Mouse (Mus musculus): ENCODE data around the gene Hoxd12.

Gene Hoxd12

DNA sequence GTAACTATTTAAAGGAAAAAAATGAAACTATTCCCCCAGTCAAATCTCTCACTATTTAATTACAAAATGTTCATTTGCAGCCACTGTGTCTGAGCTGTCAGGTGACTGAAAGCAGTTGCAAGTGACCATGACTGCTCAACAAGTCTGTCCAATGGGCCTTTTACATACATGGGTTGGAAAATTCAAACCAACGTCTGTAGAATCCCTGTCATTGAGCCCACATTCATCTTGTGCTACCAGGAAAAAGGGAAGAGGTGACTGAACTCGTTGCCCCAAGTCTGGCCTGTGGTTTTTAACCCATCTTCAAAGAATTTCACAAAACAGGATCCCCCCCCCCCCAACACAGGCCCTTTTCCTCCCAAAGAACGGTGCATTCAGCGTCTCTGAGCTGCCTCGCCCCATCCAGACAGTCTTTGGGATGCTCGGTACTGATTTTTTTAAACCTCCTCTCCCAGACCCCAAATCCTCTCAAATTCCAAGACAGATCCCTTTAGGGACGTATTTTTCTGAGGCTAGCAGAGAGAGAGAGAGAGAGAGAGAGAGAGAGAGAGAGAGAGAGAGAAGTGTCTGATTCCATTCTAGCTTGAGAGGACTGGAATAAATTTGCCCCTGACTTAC, 21.1 kb downstream of the Hoxd12 start:
- no peak for DNase-seq (ENCODE audit: low read depth)

DNA sequence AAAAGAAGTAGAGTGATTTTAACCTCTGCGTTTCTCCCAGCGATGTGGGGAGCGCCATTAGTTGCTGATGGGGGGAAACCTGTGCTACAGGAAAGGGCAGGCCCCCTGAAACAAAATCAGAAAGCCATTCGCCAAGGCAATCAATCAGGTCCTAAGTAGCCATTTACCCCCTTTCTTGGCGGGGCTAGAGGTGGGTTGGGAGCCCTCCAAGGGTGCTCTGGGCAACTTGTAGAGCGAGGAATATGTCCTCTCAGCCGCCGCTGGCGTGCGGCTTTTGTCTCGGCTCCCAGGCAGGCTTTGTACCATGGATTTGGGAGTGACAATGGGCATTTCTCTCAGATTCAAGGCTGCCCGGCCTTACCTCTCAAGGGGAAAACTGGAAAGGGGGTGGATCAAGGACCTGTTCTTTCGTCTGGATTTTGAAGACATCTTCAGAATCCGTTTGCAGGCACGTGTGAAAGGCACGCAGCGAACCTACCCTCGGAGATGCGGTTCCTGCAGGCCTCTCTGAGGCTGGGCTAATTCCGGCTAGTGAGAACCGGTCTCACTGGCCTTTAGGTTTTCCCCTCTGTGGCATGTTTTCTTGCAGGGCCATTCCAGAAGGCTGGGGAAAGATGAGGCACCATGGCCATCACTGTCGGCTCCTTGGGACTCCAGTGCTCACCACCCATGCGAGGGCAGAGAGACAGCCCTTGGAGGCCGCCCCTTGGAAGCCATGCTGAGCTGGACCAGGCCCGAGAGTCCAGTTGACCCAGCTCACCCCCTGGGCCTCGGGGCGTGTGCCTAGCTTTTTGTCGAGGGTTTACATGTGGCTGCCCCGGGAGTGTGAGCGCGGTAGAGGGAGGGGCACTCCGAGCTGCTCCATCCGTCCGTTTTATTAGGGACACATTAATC, 21.9 kb downstream of the Hoxd12 start:
- DNase-seq (ENCODE audit: low read depth): no peak

DNA sequence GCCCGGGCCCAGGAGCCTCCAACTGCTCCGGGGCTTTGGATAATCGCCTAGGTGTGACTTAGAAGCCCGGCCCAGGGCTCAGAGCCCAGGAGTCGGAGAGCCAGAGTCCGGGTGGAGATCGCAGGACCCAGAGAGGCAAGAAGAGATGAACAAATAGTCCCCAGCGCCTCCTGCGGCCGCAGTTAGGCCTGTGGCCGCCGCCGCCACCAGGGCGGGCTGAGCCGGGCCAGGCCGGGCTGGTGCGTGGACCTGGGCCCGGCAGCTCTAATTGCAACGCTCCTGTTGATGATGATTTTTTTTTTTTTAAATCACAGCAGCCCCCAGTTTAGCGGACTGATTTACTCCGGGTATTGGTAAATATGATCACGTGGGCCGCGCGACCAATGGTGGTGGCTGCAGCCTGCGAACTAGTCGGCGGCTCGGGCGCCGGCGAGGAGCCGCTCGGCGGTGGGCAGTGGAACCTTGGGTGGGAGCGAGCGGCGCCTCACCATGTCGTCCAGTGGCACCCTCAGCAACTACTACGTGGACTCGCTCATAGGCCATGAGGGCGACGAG, 22.8 kb downstream of the Hoxd12 start, which contains the start of gene Hoxd9:
Gene Hoxd9 (plus strand): TSS at position 161 of the 555 bp plus-strand sequence.
- peak; percentile 34 for DNase-seq (ENCODE audit: low read depth)

DNA sequence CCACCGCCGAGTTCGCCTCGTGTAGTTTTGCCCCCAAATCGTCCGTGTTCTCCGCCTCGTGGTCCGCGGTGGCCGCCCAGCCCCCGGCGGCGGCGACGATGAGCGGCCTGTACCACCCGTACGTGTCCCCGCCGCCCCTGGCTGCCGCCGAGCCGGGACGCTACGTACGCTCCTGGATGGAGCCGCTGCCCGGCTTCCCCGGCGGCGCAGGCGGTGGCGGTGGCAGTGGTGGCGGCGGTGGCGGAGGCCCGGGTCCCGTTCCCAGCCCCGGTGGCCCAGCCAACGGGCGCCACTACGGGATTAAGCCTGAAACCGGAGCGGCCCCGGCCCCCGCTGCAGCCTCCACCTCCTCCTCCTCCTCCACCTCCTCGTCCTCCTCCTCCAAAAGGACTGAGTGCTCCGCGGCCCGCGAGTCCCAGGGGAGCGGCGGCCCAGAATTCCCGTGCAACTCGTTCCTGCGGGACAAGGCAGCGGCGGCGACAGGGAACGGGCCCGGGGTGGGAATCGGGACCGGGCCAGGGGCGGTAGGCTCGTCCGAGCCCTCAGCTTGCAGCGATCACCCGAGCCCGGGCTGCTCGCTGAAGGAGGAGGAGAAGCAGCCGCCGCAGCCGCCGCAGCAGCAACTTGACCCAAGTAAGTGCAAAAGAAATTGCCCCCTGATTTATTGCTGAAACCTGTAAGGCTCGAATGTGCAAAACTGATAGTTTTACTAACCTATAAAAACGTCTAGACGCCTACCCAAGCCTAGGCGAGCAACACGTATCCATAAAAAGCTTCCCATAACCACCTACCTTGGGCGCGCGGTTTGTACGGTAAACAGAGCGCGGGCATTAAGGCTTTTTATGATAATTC, 23.6 kb downstream of the Hoxd12 start:
- DNase-seq (ENCODE audit: low read depth): no peak

DNA sequence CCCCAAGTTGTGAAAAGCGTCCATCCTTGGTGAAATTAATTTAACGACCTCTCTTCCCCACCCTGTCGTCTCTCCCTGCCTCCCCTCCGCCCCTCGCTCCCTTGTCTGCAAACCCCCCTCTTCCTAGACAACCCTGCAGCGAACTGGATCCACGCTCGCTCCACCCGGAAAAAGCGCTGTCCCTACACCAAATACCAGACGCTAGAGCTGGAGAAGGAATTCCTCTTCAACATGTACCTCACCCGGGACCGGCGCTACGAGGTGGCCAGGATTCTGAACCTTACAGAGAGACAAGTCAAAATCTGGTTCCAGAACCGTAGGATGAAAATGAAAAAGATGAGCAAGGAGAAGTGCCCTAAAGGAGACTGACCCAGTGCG, 24.2 kb downstream of the Hoxd12 start:
- DNase-seq (ENCODE audit: low read depth): no peak

DNA sequence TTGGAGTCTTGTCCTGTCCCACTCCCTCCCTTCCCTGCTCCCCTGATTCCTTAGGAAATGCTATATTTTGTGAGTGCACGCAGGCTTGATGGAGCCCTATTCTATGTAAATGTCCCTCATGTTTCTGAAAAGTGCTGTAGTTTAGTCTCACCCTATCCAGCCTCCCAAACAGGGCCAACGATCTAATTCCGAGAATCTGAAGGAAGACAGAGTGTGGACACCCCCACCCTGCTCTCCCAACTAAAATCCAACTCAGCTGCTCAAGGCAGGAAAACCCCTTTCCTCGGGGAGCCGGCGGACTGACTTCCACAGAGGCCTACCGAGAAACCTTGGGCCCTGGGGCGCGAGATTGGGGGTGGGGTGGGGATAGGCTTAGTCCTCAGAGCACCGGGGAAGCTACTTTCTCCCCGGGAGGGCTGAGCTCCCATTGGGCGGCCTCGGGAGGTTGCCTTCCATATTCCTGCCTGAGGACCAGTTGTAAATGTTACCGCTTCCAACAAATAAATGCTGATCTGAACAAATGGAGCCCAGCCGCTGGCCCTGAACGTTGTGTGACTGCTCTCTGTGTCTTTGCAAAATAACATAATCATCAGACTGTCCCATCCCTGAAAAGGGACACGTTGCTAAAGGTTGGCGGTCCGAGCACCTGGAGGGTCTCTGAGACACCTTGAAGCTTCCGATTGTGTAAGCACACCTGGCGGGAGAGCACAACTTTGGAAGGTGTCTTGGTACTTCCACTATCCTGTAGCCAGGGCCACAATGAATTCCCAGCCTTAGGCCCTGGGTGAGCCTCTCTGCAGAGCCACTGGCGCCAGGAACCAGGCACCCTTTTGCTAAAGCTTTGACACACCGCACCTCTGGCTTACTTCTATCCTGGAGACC, 25.1 kb downstream of the Hoxd12 start:
- no peak for DNase-seq (ENCODE audit: low read depth)

DNA sequence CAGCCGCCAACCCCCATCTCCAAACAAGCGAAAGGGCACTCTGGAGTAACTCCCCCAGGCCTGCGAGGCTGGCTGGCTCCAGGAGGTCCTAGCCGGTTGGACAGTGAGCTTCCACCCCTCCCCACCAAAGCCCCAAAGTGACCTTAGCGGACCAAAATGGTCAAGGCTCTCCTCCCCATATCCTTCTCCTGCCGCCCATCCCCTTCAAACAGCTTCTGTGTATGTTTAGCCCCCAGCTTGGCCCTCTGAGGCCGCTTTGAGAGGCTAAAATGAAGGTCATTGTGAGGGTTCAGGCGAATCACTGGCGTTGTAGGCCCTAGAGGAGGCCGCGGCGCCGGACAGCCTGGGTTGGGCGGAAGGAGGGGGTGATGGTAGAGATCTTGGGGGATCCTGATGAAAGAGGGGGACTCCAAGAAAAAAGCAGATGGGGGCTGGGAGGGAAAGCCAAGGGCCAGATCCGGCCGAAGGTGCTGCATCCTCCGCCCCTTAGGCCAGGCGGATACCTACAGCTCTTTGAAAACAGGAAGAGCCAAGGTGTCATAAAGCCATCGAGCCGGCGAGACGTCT, 25.8 kb downstream of the Hoxd12 start:
- no peak for DNase-seq (ENCODE audit: low read depth)

DNA sequence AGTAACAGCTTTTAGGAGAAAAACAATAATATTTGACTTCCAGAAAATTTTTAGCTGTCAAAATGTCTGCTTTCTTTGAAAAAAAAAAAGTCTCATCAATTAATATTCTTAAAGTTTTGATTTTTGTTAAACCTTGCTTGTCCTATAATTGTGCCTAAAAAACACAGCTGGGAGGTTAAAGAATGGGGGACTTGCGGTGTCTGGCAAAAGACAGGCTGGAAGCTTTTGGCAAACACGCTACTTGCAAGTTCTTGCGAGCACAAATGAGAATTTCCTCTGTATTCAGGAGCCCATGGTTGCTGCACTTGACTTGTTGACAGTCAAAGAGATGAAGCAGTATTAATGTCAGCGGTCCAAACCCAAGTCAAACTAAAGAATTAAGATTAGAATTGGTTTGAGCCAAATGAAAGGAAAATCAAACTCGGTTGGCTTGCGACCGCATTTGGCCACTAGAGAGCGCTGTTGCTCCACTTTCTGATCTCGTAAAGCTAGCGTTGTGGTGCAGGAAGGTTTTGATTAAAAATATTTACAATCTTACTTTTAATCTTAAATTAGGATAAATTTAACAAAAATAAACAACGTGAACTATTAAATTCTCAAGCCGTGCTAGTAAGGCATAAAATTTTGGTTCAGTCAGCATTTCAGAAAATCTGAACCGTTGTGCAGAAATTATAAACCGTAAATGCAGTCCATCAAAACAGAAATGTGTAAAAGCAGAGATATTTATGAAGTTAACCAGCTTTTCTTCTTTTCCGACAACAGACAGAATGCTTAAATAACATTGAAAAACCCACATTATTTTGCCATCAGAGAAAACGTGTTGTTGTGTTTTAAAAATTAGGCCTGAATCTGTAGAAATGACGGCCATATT, 27.4 kb downstream of the Hoxd12 start:
- DNase-seq (ENCODE audit: low read depth): peak; percentile 83

DNA sequence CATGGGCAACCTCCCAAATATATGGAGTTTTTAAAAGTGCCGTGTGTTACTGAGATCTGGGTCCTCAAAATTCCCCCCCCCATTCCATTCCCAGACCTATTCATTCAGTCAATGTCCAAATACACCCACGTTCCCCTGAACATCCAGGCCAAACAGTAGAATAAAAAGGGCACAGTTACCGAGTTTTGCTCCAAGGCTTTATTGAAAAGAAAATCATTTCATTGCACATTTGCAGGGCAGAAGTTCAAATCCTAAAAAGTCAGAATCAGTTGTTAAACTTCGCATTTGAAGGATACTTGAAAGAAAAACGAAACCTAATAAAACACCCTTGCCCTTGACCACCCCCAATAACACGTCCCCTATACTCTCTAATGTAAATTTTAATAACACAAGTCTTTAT, 28.0 kb downstream of the Hoxd12 start:
- DNase-seq (ENCODE audit: low read depth): no peak

DNA sequence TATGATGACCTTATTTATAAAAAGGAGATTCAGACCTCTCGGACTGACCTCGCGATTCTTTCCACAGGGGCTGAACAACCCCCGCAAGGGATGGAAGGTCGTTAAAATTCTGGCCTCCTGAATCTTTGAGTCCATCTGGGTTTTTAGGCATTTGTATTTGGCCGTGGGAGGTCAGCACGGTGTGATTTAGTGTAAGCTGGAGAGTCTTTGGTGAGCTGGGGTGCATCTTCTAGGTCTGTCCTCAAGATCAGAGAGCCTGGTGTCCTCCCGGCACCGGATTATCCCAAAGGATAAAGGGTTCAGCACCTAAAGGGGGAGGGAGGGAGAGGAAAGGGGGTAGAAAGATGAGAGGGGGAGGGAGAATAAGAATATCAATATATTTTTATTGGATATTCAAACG, 28.5 kb downstream of the Hoxd12 start:
- DNase-seq (ENCODE audit: low read depth): no peak

DNA sequence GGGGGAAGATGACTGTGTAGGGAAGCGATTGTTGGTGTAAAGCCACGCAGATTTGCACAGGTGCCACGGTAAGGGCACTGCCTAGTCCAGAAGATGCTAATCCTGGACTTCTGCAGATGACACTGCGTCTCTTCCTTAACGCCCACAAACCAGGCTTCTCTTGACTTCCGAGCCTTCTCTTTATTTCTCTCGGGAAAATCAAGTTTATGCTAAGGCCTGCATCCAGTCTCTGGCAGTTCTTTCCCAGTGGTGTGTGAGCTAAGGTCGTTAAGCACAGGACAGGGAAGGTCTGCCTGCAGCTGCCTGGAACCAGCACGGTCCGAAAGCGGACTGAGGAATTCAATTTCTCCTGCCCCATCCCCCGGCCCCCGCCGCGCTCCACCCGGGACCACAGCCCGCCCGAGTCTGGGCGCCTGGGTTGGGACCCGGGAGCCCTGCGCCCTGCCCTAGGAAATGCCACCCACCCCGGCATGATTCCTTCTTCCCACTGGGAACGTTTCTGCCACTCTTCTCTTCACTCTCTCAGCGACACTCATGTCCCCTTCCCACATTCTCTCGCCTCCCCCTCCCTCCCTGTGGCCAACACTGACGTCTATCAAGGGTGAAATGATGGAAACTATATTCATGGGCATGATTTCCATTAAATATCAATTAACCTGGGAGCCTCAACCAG, 29.0 kb downstream of the Hoxd12 start:
- no peak for DNase-seq (ENCODE audit: low read depth)

DNA sequence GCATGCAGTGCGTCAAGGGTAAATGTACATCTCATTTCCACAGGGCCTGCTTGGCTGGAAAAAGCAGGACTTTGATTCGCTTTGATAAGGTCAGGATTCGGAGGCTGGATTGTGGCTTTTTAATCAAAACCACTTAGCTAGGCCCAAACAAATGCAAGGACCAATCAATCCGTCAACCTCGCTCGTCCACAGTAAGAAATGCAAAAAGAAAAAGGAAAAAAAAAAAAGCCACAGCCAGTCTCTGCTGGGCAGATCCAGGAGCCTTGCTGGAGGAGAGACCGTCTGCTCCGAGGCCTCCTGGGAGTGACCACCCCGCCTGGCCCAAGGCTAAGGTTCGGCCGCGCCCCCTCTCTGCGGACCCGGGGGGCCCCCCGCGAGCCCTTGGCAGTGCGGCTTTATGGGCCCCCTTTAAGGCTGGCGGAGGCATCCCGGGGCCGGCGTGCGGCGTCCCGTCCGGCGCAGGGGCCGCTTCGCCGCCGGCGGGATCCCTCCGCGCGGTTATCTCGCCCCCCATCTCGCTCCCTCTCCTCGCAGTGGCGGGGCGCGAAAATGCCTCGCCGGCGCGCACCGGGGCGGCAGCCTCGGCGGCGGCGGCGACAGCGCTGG, 29.7 kb downstream of the Hoxd12 start, which contains the start of gene Hoxd8:
Gene Hoxd8 (plus strand): TSS at position 223 of the 606 bp plus-strand sequence.
- no peak for DNase-seq (ENCODE audit: low read depth)

DNA sequence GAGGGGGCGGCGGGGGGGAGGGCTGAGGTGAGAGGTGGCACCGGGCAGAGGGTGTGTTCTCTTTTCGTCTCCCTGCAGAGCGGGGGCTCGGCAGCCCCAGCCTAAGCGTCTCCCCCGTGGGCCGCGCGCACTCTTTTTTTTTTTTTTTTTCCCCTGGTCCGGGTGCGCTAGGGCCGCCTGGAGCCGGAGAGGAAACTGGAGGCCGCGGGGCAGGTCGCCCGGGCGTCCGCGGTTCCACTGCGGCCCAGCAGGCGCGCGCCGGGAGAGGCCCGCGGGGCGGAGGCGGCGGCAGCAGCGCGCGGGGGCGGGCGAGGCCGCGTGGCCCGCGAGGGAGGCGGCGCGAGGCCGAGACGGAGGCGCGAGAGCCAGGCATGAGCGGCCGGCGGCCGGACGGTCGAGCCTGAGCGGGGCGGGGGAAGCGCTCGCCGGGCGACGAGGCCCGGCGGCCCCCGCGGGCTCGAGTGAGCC, 30.2 kb downstream of the Hoxd12 start:
- DNase-seq (ENCODE audit: low read depth): no peak

DNA sequence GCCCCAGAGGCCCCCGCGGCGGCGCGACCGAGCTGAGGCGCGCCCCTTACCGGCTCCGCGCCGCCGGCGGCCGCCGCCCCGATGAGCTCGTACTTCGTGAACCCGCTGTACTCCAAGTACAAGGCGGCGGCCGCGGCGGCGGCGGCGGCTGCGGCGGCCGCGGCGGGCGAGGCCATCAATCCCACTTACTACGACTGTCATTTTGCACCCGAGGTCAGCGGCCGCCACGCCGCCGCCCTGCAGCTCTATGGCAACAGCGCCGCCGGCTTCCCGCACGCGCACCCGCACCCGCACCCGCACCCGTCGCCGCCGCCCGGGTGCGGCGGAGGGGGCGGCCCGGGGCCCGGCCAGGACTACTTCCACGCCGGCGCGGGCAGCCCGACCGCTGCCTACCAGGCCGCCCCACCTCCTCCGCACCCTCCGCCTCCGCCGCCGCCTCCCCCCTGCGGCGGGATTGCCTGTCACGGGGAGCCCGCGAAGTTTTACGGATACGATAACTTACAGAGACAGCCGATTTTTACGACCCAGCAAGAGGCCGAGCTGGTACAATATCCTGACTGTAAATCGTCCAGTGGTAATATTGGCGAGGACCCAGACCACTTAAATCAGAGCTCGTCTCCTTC, 30.8 kb downstream of the Hoxd12 start:
- DNase-seq (ENCODE audit: low read depth): peak; percentile 41

DNA sequence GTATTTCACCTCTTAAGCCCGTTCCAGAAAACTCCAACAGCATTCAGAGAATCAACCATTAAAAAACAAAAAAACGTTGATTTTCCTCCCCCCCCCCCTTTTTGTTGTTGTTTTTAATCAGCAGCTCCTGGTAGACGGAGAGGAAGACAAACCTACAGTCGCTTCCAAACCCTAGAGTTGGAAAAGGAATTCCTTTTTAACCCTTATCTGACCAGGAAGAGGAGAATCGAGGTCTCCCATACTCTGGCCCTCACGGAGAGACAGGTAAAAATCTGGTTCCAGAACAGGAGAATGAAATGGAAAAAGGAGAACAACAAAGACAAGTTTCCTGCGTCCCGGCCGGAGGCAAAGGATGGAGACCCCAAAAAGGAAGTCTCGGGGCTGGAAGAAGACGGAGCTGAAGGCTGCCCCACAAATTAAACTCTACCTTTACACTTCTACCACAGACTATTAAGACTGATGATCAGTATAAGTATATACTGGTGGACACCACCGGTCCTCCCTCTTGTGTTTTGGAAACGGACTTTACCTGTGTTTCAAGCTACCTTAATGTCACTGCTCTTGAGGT, 31.7 kb downstream of the Hoxd12 start:
- no peak for DNase-seq (ENCODE audit: low read depth)

DNA sequence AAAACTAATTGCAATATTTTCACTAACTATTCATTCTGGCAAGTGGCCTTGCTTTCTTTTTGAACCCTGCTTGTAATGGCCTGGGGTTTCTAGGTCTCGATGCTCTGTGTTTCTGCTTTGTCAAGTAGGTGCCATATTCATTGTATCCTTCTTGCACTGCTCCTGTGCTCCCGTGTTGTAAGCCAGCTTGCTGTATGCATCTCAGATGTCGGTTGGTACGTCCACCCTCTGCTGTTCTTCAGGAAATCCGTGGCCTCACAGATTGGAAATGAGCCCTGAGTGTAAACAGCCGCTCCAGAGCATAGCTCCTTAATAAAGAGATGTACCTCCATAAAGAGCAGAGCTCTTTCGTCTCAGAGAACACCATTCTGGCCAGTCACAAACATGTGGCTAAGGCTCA, 32.8 kb downstream of the Hoxd12 start:
- no peak for DNase-seq (ENCODE audit: low read depth)

DNA sequence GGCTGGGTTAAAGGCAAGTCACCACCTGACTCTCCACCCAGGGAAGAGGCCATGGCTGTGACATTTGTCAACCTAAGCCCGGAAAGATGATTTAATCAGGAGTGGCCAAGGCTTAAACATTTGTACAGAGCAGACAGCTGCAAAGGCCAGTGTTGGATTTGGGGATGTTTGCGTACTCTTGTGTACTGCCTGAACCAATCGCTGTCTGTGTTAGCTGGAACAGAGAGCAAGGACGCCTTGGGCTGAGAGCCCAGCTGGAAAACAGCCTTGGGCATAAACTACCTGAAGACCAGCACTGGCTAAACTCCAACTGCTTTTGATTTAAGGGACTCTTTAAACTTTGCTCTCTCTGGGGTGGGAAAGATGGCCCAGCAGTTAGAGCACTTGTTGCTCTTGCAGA, 33.9 kb downstream of the Hoxd12 start:
- no peak for DNase-seq (ENCODE audit: low read depth)

Data from naive thymus-derived CD4-positive, alpha-beta T cell, adult 2 months (primary cell).